In genomic region chr8:94837662-94838574, GRCm38 (mm10) we compare ENCODE assay signal across 8 mouse cellular contexts. TPM values are rescaled to one million over a fixed set of nuclear protein-coding genes. Genes with fewer than 3 reads are reported as not detected.
A peak's percentile ranks its signal among the peaks of the same experiment; 100 is the strongest.
DNase-seq lines count a peak whose midpoint lies in the region; ATAC-seq and TF ChIP-seq lines count a peak whose summit lies in the region.

TSS of gene Coq9 (plus strand) at chr8:94838321.
TSS of gene Ciapin1 (minus strand) at chr8:94838358.

- whole genome bisulfite sequencing in hindbrain, embryonic 10.5 days = under 1% methylated on average over 82 of the region's 82 CpGs
- WGBS in lung, postnatal 0 days = under 1% methylated on average over 80 of the region's 82 CpGs

- 0 out of 2 replicates have a peak, but pooled peaks have one; percentile 4 for TF ChIP-seq CTCF in lung, postnatal 0 days (IDR thresholded peaks at IDR 0.05)

- peak within 1 kb of the TSS; percentile 93 for H3K4me3 ChIP-seq in hindbrain, embryonic 10.5 days
- H3K4me3 ChIP-seq in lung, postnatal 0 days (ENCODE audit: low read depth, low read length) = peak within 1 kb of the TSS; percentile 91

- H3K27me3 ChIP-seq in hindbrain, embryonic 10.5 days (ENCODE audit: insufficient read depth, poor library complexity, severe bottlenecking) = no peaks in the 10 kb centered on the region
- H3K27me3 ChIP-seq in lung, postnatal 0 days (replicated peaks; ENCODE audit: insufficient read depth, low read length) = no peaks in the 10 kb centered on the region

- H3K9ac ChIP-seq in lung, postnatal 0 days (replicated peaks; ENCODE audit: low read depth) = peak within 1 kb of the TSS; percentile 91

- H3K4me1 ChIP-seq in hindbrain, embryonic 10.5 days (replicated peaks) = peaks cover 25% of the 10 kb centered on the region
- peaks cover 5% of the 10 kb centered on the region; the same call in 1 of the 2 replicates for H3K4me1 ChIP-seq in lung, postnatal 0 days (ENCODE audit: insufficient read depth, low read depth, low read length)

- H3K36me3 ChIP-seq in hindbrain, embryonic 10.5 days = no peaks in the 10 kb centered on the region
- H3K36me3 ChIP-seq in lung, postnatal 0 days (ENCODE audit: insufficient read depth, low read length) = no peaks in the 10 kb centered on the region

- no peak; the same call in 1 of the 2 replicates for TF ChIP-seq EP300 in lung, postnatal 0 days (IDR thresholded peaks at IDR 0.05)

- no peaks in the 10 kb centered on the region for H3K9me3 ChIP-seq in hindbrain, embryonic 10.5 days
- no peaks in the 10 kb centered on the region for H3K9me3 ChIP-seq in lung, postnatal 0 days (ENCODE audit: low read length)

- peak within 1 kb of the TSS; percentile 92 for H3K27ac ChIP-seq in hindbrain, embryonic 10.5 days
- peak within 1 kb of the TSS; percentile 95 for H3K27ac ChIP-seq in lung, postnatal 0 days (ENCODE audit: low read length)

- H3K4me2 ChIP-seq in lung, postnatal 0 days (replicated peaks; ENCODE audit: low read depth, low read length) = peak within 1 kb of the TSS; percentile 88

- ATAC-seq in frontal cortex, adult (ENCODE audit: low TSS enrichment) = peak; percentile 99
- peak; percentile 99 for ATAC-seq in lung, postnatal 0 days

- DNase-seq in MEL-GATA-1-ER (ENCODE audit: extremely low read depth, low read depth) = peak; percentile 83
- peak; percentile 91 for DNase-seq in cerebellum, adult 8-10 months
- peak; percentile 96 for DNase-seq in hindbrain, embryonic 10.5 days (ENCODE audit: low spot score)
- peak; percentile 96 for DNase-seq in layer of hippocampus, adult 9-11 months
- DNase-seq in lung, postnatal 0 days (ENCODE audit: low spot score) = peak; percentile 98
- DNase-seq in ovary, postnatal 14 days (ENCODE audit: low spot score) = peak; percentile 90
- peak; percentile 97 for DNase-seq in thymus, postnatal 14 days

RNA-seq across cellular contexts. Expression of gene Coq9, which starts in this region (rescaled TPM):
- polyA plus RNA-seq in hindbrain, embryonic 10.5 days (2016; fragmentation: Nextera tagmentation; extraction: Ambion mirVana) = 52.2 and 52.3 TPM in 2 replicates
- polyA plus RNA-seq in lung, postnatal 0 days (2015; fragmentation: Nextera tagmentation; extraction: Ambion mirVana) = 47.1 and 51.4 TPM in 2 replicates

RNA-seq across cellular contexts. Expression of gene Ciapin1, which starts in this region (rescaled TPM):
- 181 and 194 TPM in 2 replicates for polyA plus RNA-seq in hindbrain, embryonic 10.5 days (2016; fragmentation: Nextera tagmentation; extraction: Ambion mirVana)
- 66.7 and 74.5 TPM in 2 replicates for polyA plus RNA-seq in lung, postnatal 0 days (2015; fragmentation: Nextera tagmentation; extraction: Ambion mirVana)

Comparison
In these comparisons a context has a peak if more than half of its experiments do, and no peak if none do; other contexts are left out.
1. Peak in every context shown above with its lines: DNase-seq, ATAC-seq, H3K4me3 ChIP-seq and H3K27ac ChIP-seq.